Mouse (Mus musculus): Measurements from ENCODE around the gene Saysd1.

The Saysd1 gene

GRCm38 (mm10) chr14:20103207-20103606 is 35.1 kb downstream of the Saysd1 start:
- no peak for DNase-seq

- DNase-seq = no peak
Measured at GRCm38 (mm10) chr14:20098061-20098460, 40.3 kb downstream of the Saysd1 start.

GRCm38 (mm10) chr14:20094942-20095341 is 43.4 kb downstream of the Saysd1 start:
- DNase-seq = no peak

GRCm38 (mm10) chr14:20093493-20093892 is 44.8 kb downstream of the Saysd1 start:
- DNase-seq = no peak

GRCm38 (mm10) chr14:20084335-20084734 is 54.0 kb downstream of the Saysd1 start:
- no peak for DNase-seq

- DNase-seq = peak; percentile 83
Measured at GRCm38 (mm10) chr14:20082536-20083325, 55.6 kb downstream of the Saysd1 start.

- DNase-seq = no peak
Measured at GRCm38 (mm10) chr14:20081937-20082533, 56.3 kb downstream of the Saysd1 start.

- no peak for DNase-seq
Measured at GRCm38 (mm10) chr14:20081084-20081483, 57.2 kb downstream of the Saysd1 start.

GRCm38 (mm10) chr14:20077181-20077580 is 61.2 kb downstream of the Saysd1 start:
- DNase-seq = no peak

- no peak for DNase-seq
Measured at GRCm38 (mm10) chr14:20075544-20075943, 62.8 kb downstream of the Saysd1 start.

- no peak for DNase-seq
Measured at GRCm38 (mm10) chr14:20074759-20075158, 63.6 kb downstream of the Saysd1 start.

GRCm38 (mm10) chr14:20070629-20071028 is 67.7 kb downstream of the Saysd1 start:
- peak; percentile 39 for DNase-seq

- DNase-seq = peak; percentile 27
Measured at GRCm38 (mm10) chr14:20068365-20068764, 70.0 kb downstream of the Saysd1 start.

- DNase-seq = peak; percentile 46
Measured at GRCm38 (mm10) chr14:20067293-20068074, 70.8 kb downstream of the Saysd1 start.

GRCm38 (mm10) chr14:20064771-20065170 is 73.6 kb downstream of the Saysd1 start:
- no peak for DNase-seq

GRCm38 (mm10) chr14:20048481-20048835 is 89.9 kb downstream of the Saysd1 start:
- DNase-seq = no peak

GRCm38 (mm10) chr14:20047814-20048480 is 90.4 kb downstream of the Saysd1 start:
- no peak for DNase-seq

- no peak for DNase-seq
Measured at GRCm38 (mm10) chr14:20047291-20047690, 91.0 kb downstream of the Saysd1 start.

GRCm38 (mm10) chr14:20044036-20044435 is 94.3 kb downstream of the Saysd1 start:
- DNase-seq = no peak

- DNase-seq = no peak
Measured at GRCm38 (mm10) chr14:20041836-20042235, 96.5 kb downstream of the Saysd1 start.

GRCm38 (mm10) chr14:20040976-20041375 is 97.4 kb downstream of the Saysd1 start:
- no peak for DNase-seq

GRCm38 (mm10) chr14:20039795-20040194 is 98.5 kb downstream of the Saysd1 start:
- no peak for DNase-seq

GRCm38 (mm10) chr14:20032738-20033116 is 105.6 kb downstream of the Saysd1 start:
- DNase-seq = no peak
